Mouse (Mus musculus) embryonic facial prominence, embryonic 13.5 days (tissue): ENCODE measurements around the gene Tmem39a. TPM values are rescaled to one million over a fixed set of nuclear protein-coding genes. Genes with fewer than 3 reads are reported as not detected.

ENCODE experiments used
- polyA plus RNA-seq: library from polyadenylated mRNA; unstranded; fragments of >200 nt; fragmentation: Nextera tagmentation; extraction: Ambion mirVana; gene quantifications from 2 replicates; pipeline ENCODE4 v1.2.1, GENCODE M21; 2015

Tmem39a gene
- polyA plus RNA-seq, 1 experiment from 2014 or later: 126 TPM

Other genes starting within 250 kb of the Tmem39a start
- 0.08 and 0.52 TPM in 2 replicates for gene Maats1, start 216.6 kb upstream of the Tmem39a start, polyA plus RNA-seq
- gene Cox17, start 211.7 kb upstream of the Tmem39a start, polyA plus RNA-seq: 104 and 105 TPM in 2 replicates
- gene Gm21987, start 211.7 kb upstream of the Tmem39a start, polyA plus RNA-seq: not detected in 2 replicates
- gene Popdc2, start 196.5 kb upstream of the Tmem39a start, polyA plus RNA-seq: 1.6 and 2.1 TPM in 2 replicates
- gene Pla1a, start 125.6 kb upstream of the Tmem39a start, polyA plus RNA-seq: 0.20 and 0.69 TPM in 2 replicates
- gene Adprh, start 106.0 kb upstream of the Tmem39a start, polyA plus RNA-seq: 125 and 138 TPM in 2 replicates
- 0.37 and 0.44 TPM in 2 replicates for gene Cd80, start 103.1 kb upstream of the Tmem39a start, polyA plus RNA-seq
- 31.3 and 32.1 TPM in 2 replicates for gene Timmdc1, start 36.0 kb upstream of the Tmem39a start, polyA plus RNA-seq
- 80.3 and 83.6 TPM in 2 replicates for gene Poglut1, start 8.4 kb upstream of the Tmem39a start, polyA plus RNA-seq
- 14.0 and 15.5 TPM in 2 replicates for gene Arhgap31, start 154.6 kb downstream of the Tmem39a start, polyA plus RNA-seq
- 23.1 and 29.1 TPM in 2 replicates for gene B4galt4, start 183.6 kb downstream of the Tmem39a start, polyA plus RNA-seq
- gene Upk1b, start 241.6 kb downstream of the Tmem39a start, polyA plus RNA-seq: 4.6 and 5.2 TPM in 2 replicates